Mouse (Mus musculus) testis, adult 2 months (tissue): ENCODE measurements at regions not wholly inside any gene's neighbourhood (a gene's known extent, or its start where the extent isn't known, plus 50 kb on each side); places are given as distances from the start of the nearest gene placed in this dataset.

ENCODE experiments used
- CTCF ChIP-seq: fragments of 200-500 bp; IDR thresholded peaks from 2 replicates; pipeline ENCODE4 v1.5.1; 2012; ENCODE audit warnings: low read depth, mild to moderate bottlenecking, inconsistent platforms, low read length, moderate library complexity; ENCODE audit not compliant: control insufficient read depth, insufficient read depth, insufficient replicate concordance
- POLR2A ChIP-seq: fragments of 200-500 bp; IDR thresholded peaks from 2 replicates; pipeline ENCODE4 v1.6.1; 2012; ENCODE audit warnings: low read depth, mild to moderate bottlenecking, inconsistent platforms, low read length, moderate library complexity; ENCODE audit not compliant: control insufficient read depth

DNA sequence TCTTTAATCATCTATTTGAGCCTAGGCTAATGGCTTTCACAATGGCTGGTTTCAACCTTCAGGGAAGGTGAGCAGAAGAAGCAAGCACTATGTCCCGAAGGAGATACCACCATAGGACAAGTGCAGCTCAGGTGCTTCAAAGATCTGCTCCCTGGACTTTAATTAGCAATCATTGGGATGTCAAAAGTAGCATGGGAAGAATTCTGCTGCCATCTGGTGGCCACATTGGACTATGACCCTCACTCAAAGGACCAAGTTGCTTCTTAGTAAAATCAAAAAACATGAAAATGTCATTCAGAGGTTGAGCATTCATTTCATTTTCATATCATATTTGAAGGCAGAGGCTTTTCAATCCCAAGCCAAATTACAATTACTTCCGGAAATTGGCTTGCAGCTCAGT is 610.9 kb downstream of the Ets1 start:
- TF ChIP-seq CTCF (peak; percentile 6; the same call in 1 of the 2 replicates), POLR2A (no peak)
